Mouse (Mus musculus) myocyte (in vitro differentiated cells): ENCODE results near the gene Sh2d6. TPM values are rescaled to one million over a fixed set of nuclear protein-coding genes. Genes with fewer than 3 reads are reported as not detected.

Source experiments
- H3K27me3 ChIP-seq: one replicate; pipeline ENCODE4 v1.6.1; 2011; ENCODE audit not compliant: control insufficient read depth, insufficient read depth, insufficient read length
- H3K36me3 ChIP-seq: one replicate; pipeline ENCODE4 v1.6.1; 2011; ENCODE audit not compliant: control insufficient read depth, insufficient read depth
- H3K4me2 ChIP-seq: one replicate; pipeline ENCODE4 v1.6.1; 2011; ENCODE audit warnings: low read depth, control low read depth
- H3K4me3 ChIP-seq: one replicate; pipeline ENCODE4 v1.5.1; 2011; ENCODE audit warnings: mild to moderate bottlenecking, control low read depth, moderate library complexity
- H3K79me2 ChIP-seq: one replicate; pipeline ENCODE4 v1.6.1; 2011; ENCODE audit not compliant: control insufficient read depth, insufficient read depth
- H3ac ChIP-seq: one replicate; pipeline ENCODE4 v1.6.1; 2011; ENCODE audit not compliant: control insufficient read depth, insufficient read length
- CEBPB ChIP-seq: IDR thresholded peaks from 2 replicates; pipeline ENCODE4 v1.6.1; 2011; ENCODE audit warnings: mild to moderate bottlenecking, moderate library complexity; ENCODE audit not compliant: poor library complexity, insufficient read depth, severe bottlenecking
- E2F4 ChIP-seq: IDR thresholded peaks from one replicate; pipeline ENCODE4 v1.6.1; 2011; ENCODE audit warnings: mild to moderate bottlenecking, control low read depth, moderate library complexity; ENCODE audit not compliant: insufficient read depth
- MAX ChIP-seq: IDR thresholded peaks from one replicate; pipeline ENCODE4 v1.6.1; 2011; ENCODE audit warnings: low read depth, mild to moderate bottlenecking, control low read depth
- MYOD1 ChIP-seq, 3 experiments: IDR thresholded peaks; one replicate each; pipeline ENCODE4 v1.6.1; 2011; ENCODE audit warnings: control low read depth in 2 of 3, low read depth in 2 of 3, mild to moderate bottlenecking in 2 of 3, moderate library complexity in 1 of 3; ENCODE audit not compliant: insufficient read length in 2 of 3, control insufficient read depth in 1 of 3
- MYOG ChIP-seq, 3 experiments: IDR thresholded peaks; one replicate each; pipeline ENCODE4 v1.6.1; 2011; ENCODE audit warnings: control low read depth in 2 of 3, low read depth in 2 of 3, mild to moderate bottlenecking in 2 of 3; ENCODE audit not compliant: insufficient read length in 2 of 3, control insufficient read depth in 1 of 3, insufficient read depth in 1 of 3
- POLR2A ChIP-seq: IDR thresholded peaks from one replicate; pipeline ENCODE4 v1.6.1; 2011; ENCODE audit warnings: low read depth, mild to moderate bottlenecking, control low read depth, moderate library complexity; ENCODE audit not compliant: insufficient read length
- POLR2AphosphoS2 ChIP-seq: IDR thresholded peaks from one replicate; pipeline ENCODE4 v1.6.1; 2011; ENCODE audit warnings: low read depth, control low read depth; ENCODE audit not compliant: insufficient read length
- REST ChIP-seq: IDR thresholded peaks from one replicate; pipeline ENCODE4 v1.6.1; 2011; ENCODE audit warnings: mild to moderate bottlenecking, control low read depth, moderate library complexity; ENCODE audit not compliant: insufficient read depth, insufficient read length
- SRF ChIP-seq: IDR thresholded peaks from one replicate; pipeline ENCODE4 v1.6.1; 2011; ENCODE audit warnings: low read depth; ENCODE audit not compliant: control insufficient read depth, insufficient read length
- TCF12 ChIP-seq: IDR thresholded peaks from one replicate; pipeline ENCODE4 v1.6.1; 2011; ENCODE audit warnings: mild to moderate bottlenecking, control low read depth; ENCODE audit not compliant: poor library complexity, insufficient read depth, severe bottlenecking
- TCF3 ChIP-seq: IDR thresholded peaks from one replicate; pipeline ENCODE4 v1.6.1; 2011; ENCODE audit warnings: low read depth, control low read depth; ENCODE audit not compliant: insufficient read length
- USF1 ChIP-seq: IDR thresholded peaks from one replicate; pipeline ENCODE4 v1.6.1; 2011; ENCODE audit warnings: low read depth, mild to moderate bottlenecking, control low read depth, moderate library complexity
- polyA plus RNA-seq: library from polyadenylated mRNA; unstranded; fragments of >200 nt; fragmentation: generic; extraction: Trizol; gene quantifications from one replicate; pipeline ENCODE4 v1.2.1, GENCODE M21; 2012; ENCODE audit warnings: missing spikeins

Sh2d6 gene
- polyA plus RNA-seq, 1 experiment: 1.1 TPM

GRCm38 (mm10) chr6:72547862-72548261 is 26.4 kb upstream of the Sh2d6 start:
- Histone ChIP-seq H3K36me3 (no peaks in the 10 kb centered on the region), H3K4me3 (no peak overlapping the region), H3K4me2 (peak overlapping the region; percentile 96), H3K79me2 (peaks cover 23% of the 10 kb centered on the region), H3ac (no peak overlapping the region), H3K27me3 (no peaks in the 10 kb centered on the region)
- TF ChIP-seq TCF3: no peak
- TF ChIP-seq MYOG (IDR thresholded peaks at IDR 0.05; ENCODE audit: control insufficient read depth in 1 of 3, insufficient read depth in 1 of 3, insufficient read length in 2 of 3, low read depth in 2 of 3): no peak
- TF ChIP-seq TCF12: no peak
- no peak for TF ChIP-seq E2F4
- TF ChIP-seq MAX: no peak
- TF ChIP-seq USF1: no peak

DNA sequence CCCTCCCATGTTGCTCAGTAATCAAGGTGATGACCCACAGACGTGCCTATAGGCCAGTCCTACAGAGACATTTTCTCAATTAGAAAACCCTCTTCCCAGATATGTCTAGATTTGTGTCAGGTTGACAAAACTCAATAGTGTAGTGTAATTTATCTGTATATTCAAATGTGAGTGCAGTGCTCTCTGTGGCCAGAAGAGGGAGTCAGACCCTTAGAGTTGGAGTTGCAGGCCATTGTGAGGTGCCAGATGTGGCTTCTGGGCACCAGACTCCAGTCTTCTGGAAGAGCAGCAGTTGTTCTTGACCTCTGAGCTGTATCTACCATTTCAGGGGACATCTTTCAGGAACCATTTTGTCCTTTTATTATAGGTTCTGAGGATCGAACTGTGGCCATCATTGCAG is 25.6 kb upstream of the Sh2d6 start:
- H3K4me3 ChIP-seq: no peak overlapping the region
- peaks cover 23% of the 10 kb centered on the region for H3K79me2 ChIP-seq
- H3ac ChIP-seq: no peak overlapping the region
- TF ChIP-seq MYOD1 (IDR thresholded peaks at IDR 0.05; ENCODE audit: control insufficient read depth in 1 of 3, insufficient read length in 2 of 3, low read depth in 2 of 3): no peak
- TF ChIP-seq CEBPB: no peak
- TF ChIP-seq USF1: no peak
- no peak for TF ChIP-seq POLR2A
- TF ChIP-seq TCF12: no peak
- TF ChIP-seq MYOG (IDR thresholded peaks at IDR 0.05; ENCODE audit: control insufficient read depth in 1 of 3, insufficient read depth in 1 of 3, insufficient read length in 2 of 3, low read depth in 2 of 3): no peak
- H3K36me3 ChIP-seq: no peaks in the 10 kb centered on the region
- no peaks in the 10 kb centered on the region for H3K27me3 ChIP-seq
- H3K4me2 ChIP-seq: no peak overlapping the region

GRCm38 (mm10) chr6:72545377-72545776 is 23.9 kb upstream of the Sh2d6 start:
- Histone ChIP-seq H3K36me3 (no peaks in the 10 kb centered on the region), H3K4me3 (peak overlapping the region; percentile 25), H3ac (no peak overlapping the region), H3K79me2 (peaks cover 11% of the 10 kb centered on the region), H3K4me2 (peak overlapping the region; percentile 70), H3K27me3 (no peaks in the 10 kb centered on the region)
- TF ChIP-seq CEBPB: no peak
- no peak for TF ChIP-seq SRF
- TF ChIP-seq POLR2A: no peak
- no peak for TF ChIP-seq MYOD1 (IDR thresholded peaks at IDR 0.05; ENCODE audit: control insufficient read depth in 1 of 3, insufficient read length in 2 of 3, low read depth in 2 of 3)
- TF ChIP-seq USF1: no peak
- TF ChIP-seq E2F4: no peak
- no peak for TF ChIP-seq TCF3

- H3K79me2 ChIP-seq: peaks cover 2% of the 10 kb centered on the region
- TF ChIP-seq SRF (no peak), USF1 (no peak), POLR2AphosphoS2 (peak; percentile 17), MYOD1 (IDR thresholded peaks at IDR 0.05; ENCODE audit: control insufficient read depth in 1 of 3, insufficient read length in 2 of 3, low read depth in 2 of 3) (no peak), MAX (no peak)
Observed at GRCm38 (mm10) chr6:72544283-72544987, 22.9 kb upstream of the Sh2d6 start, which contains the start of gene Capg. TSS of gene Capg (plus strand) at chr6:72544391.

DNA sequence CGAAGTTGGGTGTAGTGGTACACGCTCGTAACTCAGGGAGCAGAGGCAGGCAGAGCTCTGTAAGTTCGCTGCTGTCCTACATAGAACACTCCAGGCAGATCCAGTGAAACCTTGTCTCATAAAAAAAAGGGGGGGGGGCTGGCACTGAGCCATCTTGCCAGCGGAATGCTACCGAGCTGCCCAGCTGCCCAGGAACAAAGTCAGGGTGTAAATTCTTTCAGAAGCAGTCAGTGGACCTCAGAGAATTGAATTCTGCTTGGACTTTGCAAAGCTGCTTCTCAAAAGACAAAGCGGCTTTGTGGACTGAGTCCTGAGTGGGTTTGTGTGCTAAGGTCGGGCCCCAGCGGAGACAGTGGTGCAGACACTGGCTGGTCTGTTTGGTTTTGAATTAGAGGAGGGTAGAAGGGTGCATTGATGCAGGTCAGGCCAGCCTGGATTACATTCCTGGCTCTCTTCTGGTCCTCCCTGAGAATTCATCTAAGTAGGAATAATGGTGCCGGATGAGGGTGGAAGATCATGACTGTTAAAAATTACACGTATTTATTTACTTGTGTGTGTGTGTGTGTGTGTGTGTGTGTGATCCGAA is 21.9 kb upstream of the Sh2d6 start:
- Histone ChIP-seq H3ac (no peak overlapping the region), H3K4me3 (no peak overlapping the region), H3K4me2 (peak overlapping the region; percentile 70), H3K27me3 (no peaks in the 10 kb centered on the region), H3K79me2 (no peaks in the 10 kb centered on the region), H3K36me3 (no peaks in the 10 kb centered on the region)
- TF ChIP-seq POLR2A: no peak
- TF ChIP-seq MYOG (IDR thresholded peaks at IDR 0.05; ENCODE audit: control insufficient read depth in 1 of 3, insufficient read depth in 1 of 3, insufficient read length in 2 of 3, low read depth in 2 of 3): no peak
- TF ChIP-seq CEBPB: no peak
- no peak for TF ChIP-seq POLR2AphosphoS2
- no peak for TF ChIP-seq TCF3
- no peak for TF ChIP-seq USF1
- no peak for TF ChIP-seq TCF12
- no peak for TF ChIP-seq E2F4
- no peak for TF ChIP-seq MYOD1 (IDR thresholded peaks at IDR 0.05; ENCODE audit: control insufficient read depth in 1 of 3, insufficient read length in 2 of 3, low read depth in 2 of 3)
- TF ChIP-seq MAX: no peak
- TF ChIP-seq REST: no peak
- no peak for TF ChIP-seq SRF

More at GRCm38 (mm10) chr6:72544283-72544987, 22.9 kb upstream of the Sh2d6 start, which contains the start of gene Capg:
- Histone ChIP-seq H3ac (no peak within 1 kb of the TSS), H3K4me2 (peak within 1 kb of the TSS; percentile 70), H3K4me3 (peak within 1 kb of the TSS; percentile 25), H3K27me3 (no peaks in the 10 kb centered on the region), H3K36me3 (no peaks in the 10 kb centered on the region)
